Mouse (Mus musculus): ENCODE data around the gene Nupr1.

Gene Nupr1

GRCm38 (mm10) chr7:126598919-126599318 is 31.7 kb downstream of the Nupr1 start:
- DNase-seq (ENCODE audit: low read depth, low spot score): no peak

GRCm38 (mm10) chr7:126596414-126596813 is 34.2 kb downstream of the Nupr1 start:
- DNase-seq (ENCODE audit: low read depth, low spot score): no peak

- DNase-seq (ENCODE audit: low read depth, low spot score): no peak
These were observed 34.8 kb downstream of the Nupr1 start for GRCm38 (mm10) chr7:126595890-126596289.

GRCm38 (mm10) chr7:126594862-126595561 is 35.6 kb downstream of the Nupr1 start, which contains the start of gene Il27:
Il27 (minus strand) TSS chr7:126594941.
- no peak for DNase-seq (ENCODE audit: low read depth, low spot score)

- DNase-seq (ENCODE audit: low read depth, low spot score): no peak
These were observed 42.9 kb downstream of the Nupr1 start for GRCm38 (mm10) chr7:126587779-126588178.

- DNase-seq (ENCODE audit: low read depth, low spot score): no peak
These were observed 43.8 kb downstream of the Nupr1 start for GRCm38 (mm10) chr7:126586839-126587238.

GRCm38 (mm10) chr7:126585717-126586116 is 44.9 kb downstream of the Nupr1 start, which contains the start of gene Cln3:
Cln3 (minus strand) TSS chr7:126585817.
- DNase-seq (ENCODE audit: low read depth, low spot score): no peak

GRCm38 (mm10) chr7:126584506-126584977 is 46.1 kb downstream of the Nupr1 start, which contains the start of gene Apobr:
Apobr (plus strand) TSS chr7:126584942.
- DNase-seq (ENCODE audit: low read depth, low spot score): no peak

GRCm38 (mm10) chr7:126583761-126584160 is 46.9 kb downstream of the Nupr1 start:
- no peak for DNase-seq (ENCODE audit: low read depth, low spot score)

- DNase-seq (ENCODE audit: low read depth, low spot score): peak; percentile 64
These were observed 47.4 kb downstream of the Nupr1 start for GRCm38 (mm10) chr7:126583251-126583709.

- no peak for DNase-seq (ENCODE audit: low read depth, low spot score)
These were observed 47.9 kb downstream of the Nupr1 start for GRCm38 (mm10) chr7:126582759-126583158.

GRCm38 (mm10) chr7:126581661-126582060 is 49.0 kb downstream of the Nupr1 start:
- DNase-seq (ENCODE audit: low read depth, low spot score): no peak

GRCm38 (mm10) chr7:126579172-126579571 is 51.5 kb downstream of the Nupr1 start:
- DNase-seq (ENCODE audit: low read depth, low spot score): no peak

GRCm38 (mm10) chr7:126576946-126577345 is 53.7 kb downstream of the Nupr1 start:
- peak; percentile 60 for DNase-seq (ENCODE audit: low read depth, low spot score)

Data from c-Kit-negative CD71-positive TER-119-positive erythroid progenitor cells, embryonic 14.5 days (primary cell).